22 mouse cellular contexts compared by ENCODE assay signal in genomic region chr10:45236304-45236703, GRCm38 (mm10). TPM values are rescaled to one million over a fixed set of nuclear protein-coding genes. Genes with fewer than 3 reads are reported as not detected.
"Had no signal": no experiment of that assay in that cellular context is flagged by ENCODE, and none has a peak within 500 bp of the region (broad histone marks: within the 10 kb centered on the region; RNA-seq: fewer than 3 reads in every experiment).

No protein-coding gene starts in this region.

- ATAC-seq: hindbrain, postnatal 0 days; intestine, embryonic 16.5 days had no signal

- H3K4me3 ChIP-seq: heart, embryonic 12.5 days; hindbrain, embryonic 13.5 days; hindbrain, embryonic 15.5 days; layer of hippocampus, adult 2 months; left cerebral cortex, adult 2 months; limb, embryonic 10.5 days; limb, embryonic 12.5 days; liver, embryonic 13.5 days; liver, embryonic 15.5 days had no signal

- H3K27me3 ChIP-seq: heart, embryonic 12.5 days; hindbrain, embryonic 13.5 days; hindbrain, embryonic 15.5 days; limb, embryonic 12.5 days; liver, embryonic 13.5 days; liver, embryonic 15.5 days had no signal

- H3K36me3 ChIP-seq: heart, embryonic 12.5 days; hindbrain, embryonic 13.5 days; hindbrain, embryonic 15.5 days; limb, embryonic 10.5 days; limb, embryonic 12.5 days; liver, embryonic 13.5 days; liver, embryonic 15.5 days had no signal

- H3K27ac ChIP-seq: hindbrain, embryonic 13.5 days; hindbrain, embryonic 15.5 days; hindbrain, postnatal 0 days; layer of hippocampus, adult 2 months; left cerebral cortex, adult 2 months; limb, embryonic 10.5 days; limb, embryonic 12.5 days; liver, embryonic 13.5 days; liver, embryonic 15.5 days had no signal

- DNase-seq: gastrocnemius, postnatal 14 days; gastrocnemius, postnatal 36 days; heart, adult 18-20 months; heart, postnatal 14 days; heart, postnatal 36 days; kidney, adult 11 months; kidney, adult 8-10 months; kidney, postnatal 10 days; kidney, postnatal 4 days; liver; liver, embryonic 13.5 days had no signal

- H3K9me3 ChIP-seq: heart, embryonic 12.5 days; hindbrain, embryonic 13.5 days; hindbrain, embryonic 15.5 days; limb, embryonic 10.5 days; limb, embryonic 12.5 days; liver, embryonic 13.5 days; liver, embryonic 15.5 days had no signal

- H3K4me1 ChIP-seq: hindbrain, embryonic 13.5 days; hindbrain, embryonic 15.5 days; limb, embryonic 12.5 days; liver, embryonic 13.5 days; liver, embryonic 15.5 days had no signal

RNA-seq across cellular contexts. Expression of gene Popdc3, which starts 58.4 kb away (rescaled TPM):
- total RNA-seq: hematopoietic stem cell, adult 5-6 weeks had no signal
